Mouse (Mus musculus): Measurements from ENCODE around the gene Tmem81. TPM values are rescaled to one million over a fixed set of nuclear protein-coding genes. Genes with fewer than 3 reads are reported as not detected.

Tmem81 gene
- 0.54 and 0.69 TPM in 2 replicates for polyA plus RNA-seq (2012)

DNA sequence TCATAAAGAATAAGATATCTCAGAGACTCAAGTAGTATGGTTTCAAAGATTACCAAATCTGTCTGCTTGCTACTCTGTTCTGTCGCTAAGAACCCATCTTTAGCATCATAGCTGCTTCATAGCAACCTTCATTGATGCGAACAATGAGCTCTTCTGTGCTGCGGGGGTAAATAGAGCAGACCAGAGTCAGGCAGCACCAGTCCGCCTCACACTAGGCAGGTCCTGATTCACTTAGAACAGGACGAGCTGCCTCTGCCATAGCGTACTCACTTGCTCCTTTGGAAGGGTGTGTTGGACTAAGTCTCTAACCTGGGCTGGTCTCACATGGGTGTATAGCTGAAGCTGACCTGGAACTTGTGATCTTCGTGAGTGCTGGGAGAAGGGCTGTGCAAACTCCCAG, at the start of gene Tmem81:
Tmem81 (plus strand) TSS at position 173 of the 400 bp plus-strand sequence.
- no peak for TF ChIP-seq GATA1 (IDR thresholded peaks at IDR 0.05; ENCODE audit: low read length)

DNA sequence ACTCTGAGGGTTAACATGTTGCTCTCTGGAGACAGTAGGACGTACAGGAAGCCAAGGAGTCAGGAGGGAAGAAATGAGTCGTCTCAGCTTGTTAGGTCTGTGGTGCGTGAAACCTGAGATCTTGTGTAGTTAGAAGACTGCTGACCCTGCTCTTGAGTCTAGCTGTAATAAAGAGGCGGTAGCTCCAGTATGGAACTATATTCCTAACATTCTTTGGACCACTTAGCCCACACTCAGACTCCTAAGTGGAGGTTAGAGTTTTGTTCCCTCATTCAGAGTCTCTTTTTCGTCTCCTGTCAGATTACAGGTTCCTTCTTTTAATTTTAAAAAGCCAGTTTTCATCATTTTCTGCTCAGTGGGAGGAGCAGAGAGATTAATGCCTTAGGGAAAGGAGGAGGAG, 41.4 kb upstream of the Tmem81 start:
- no peak for TF ChIP-seq GATA1 (IDR thresholded peaks at IDR 0.05; ENCODE audit: low read length)

DNA sequence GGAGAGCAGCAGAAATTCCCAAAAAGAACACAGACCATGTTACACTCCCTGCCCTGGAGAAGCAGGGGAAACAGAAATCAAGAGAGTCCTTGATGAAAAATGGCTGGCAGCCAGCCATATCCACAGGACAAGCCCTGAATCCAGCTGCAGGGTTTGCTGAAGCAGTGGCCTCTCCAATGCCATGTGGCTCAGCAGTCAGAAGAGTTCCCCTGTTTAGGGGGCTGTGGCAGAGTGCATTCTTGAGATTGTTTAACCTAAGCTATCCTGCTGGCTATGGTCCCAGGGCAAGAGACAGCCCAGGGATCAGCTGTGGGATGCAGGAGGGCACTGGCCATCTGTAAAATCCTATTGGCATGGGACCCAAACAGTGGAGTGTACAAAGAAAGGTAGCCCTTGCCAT, 37.1 kb upstream of the Tmem81 start:
- no peak for TF ChIP-seq GATA1 (IDR thresholded peaks at IDR 0.05; ENCODE audit: low read length)

DNA sequence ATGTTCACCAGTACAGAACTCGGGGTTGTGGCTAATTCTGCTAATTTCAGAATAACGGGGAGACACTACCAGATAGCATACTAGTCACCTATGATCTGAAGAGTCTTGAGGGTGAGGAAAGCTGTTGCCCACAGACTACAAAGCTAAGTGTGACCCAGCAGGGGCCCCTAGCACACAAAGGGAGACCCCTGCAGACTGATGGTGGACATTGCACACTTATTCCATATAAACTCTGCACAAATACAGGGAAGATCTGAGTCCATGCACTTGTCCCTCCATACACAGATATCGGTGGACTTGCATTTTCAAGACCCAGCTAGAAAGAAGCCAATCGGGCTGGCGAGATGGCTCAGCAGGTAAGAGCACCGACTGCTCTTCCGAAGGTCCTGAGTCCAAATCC, 36.5 kb upstream of the Tmem81 start:
- no peak for TF ChIP-seq GATA1 (IDR thresholded peaks at IDR 0.05; ENCODE audit: low read length)

DNA sequence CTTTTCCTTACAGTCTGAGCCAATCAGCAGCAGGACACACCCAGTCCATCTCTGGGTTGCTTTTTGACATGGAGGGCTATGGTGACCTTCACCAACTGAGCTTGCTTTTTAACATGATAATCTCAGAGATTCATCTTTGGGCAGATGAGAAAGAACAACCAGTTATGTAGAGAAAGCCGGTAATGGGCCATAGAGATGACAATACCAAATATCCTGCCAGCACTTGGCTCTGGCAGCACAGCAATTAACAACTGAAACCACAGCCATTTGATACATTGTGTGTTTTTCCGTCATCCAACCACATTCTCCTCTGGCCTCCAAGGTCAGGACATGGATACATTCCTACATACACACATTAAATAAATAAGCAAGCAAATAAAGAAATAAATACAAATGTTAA, 35.0 kb upstream of the Tmem81 start:
- TF ChIP-seq GATA1 (IDR thresholded peaks at IDR 0.05; ENCODE audit: low read length), result no peak

DNA sequence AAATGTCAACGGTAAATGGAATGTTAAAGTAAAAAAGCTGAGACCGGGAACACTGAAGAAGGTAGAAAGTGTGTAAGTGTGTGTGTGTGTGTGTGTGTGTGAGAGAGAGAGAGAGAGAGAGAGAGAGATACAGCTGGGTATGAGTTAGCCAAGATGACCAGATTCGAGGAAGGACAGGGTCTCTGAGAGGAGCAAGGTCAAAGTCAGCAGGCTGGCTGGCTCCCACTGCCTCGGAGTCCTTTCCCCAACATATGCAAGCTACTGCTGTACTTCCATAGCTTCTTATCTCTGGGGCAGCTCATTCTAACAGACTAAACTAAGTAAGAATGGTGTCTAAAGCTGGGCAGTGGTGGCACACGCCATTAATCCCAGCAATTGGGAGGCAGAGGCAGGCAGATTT, 34.5 kb upstream of the Tmem81 start:
- TF ChIP-seq GATA1 (IDR thresholded peaks at IDR 0.05; ENCODE audit: low read length), result no peak

DNA sequence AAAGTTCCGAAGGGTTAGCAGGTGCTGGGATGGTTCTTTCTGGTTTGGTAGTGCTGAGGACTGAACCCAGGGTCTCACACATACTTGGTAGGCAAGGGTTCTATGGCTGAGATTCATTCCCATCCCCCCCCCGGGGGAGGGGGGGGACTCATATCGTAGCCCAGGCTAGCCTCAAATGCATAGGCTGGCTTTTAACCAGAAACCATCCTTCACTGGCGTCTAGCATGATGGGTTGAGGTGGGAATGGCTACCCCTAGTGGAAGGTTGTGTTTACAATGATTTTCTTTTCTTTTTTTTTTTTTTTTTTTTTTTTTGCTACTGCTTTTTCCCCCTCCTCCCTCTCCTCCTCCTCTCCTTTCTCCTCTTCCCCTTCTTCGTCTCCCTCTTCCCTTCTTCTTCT, 33.5 kb upstream of the Tmem81 start:
- no peak for TF ChIP-seq GATA1 (IDR thresholded peaks at IDR 0.05; ENCODE audit: low read length)

DNA sequence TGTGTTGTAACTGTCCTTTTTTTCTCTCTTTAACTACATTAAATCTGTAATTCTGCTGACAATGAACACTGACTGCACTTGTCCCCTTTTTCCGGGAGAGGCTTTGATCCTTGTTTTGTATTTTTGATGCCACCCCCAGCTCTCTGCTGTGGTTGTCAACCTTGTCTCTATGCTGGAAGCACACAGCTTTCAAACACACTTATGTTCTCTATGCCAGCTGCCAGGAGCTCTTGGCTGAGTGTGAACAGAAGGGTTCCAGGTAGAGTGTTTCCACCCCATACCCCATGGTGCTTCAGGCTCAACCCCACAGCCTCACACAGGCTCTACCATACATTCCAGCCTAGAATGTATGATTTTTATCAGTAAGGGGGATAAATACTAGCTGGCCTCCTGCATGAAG, 31.5 kb upstream of the Tmem81 start:
- TF ChIP-seq GATA1 (IDR thresholded peaks at IDR 0.05; ENCODE audit: low read length), result no peak

DNA sequence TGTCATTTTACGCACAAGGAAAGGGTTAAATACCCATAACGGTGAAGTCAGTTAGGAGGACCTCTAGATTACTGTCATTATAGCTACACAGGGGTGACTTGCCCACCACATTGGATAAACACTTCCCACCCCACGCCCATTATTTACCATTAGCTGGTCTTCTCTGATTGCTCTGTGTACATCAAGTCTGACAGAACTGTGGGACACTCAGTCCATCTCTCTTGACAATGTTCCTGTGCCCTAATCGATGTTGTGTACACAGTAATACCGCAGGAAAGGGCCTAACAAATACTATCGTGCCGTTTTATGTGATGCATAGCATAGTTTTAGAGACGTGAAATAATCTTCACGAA, 29.5 kb upstream of the Tmem81 start:
- TF ChIP-seq GATA1 (IDR thresholded peaks at IDR 0.05; ENCODE audit: low read length), result no peak

DNA sequence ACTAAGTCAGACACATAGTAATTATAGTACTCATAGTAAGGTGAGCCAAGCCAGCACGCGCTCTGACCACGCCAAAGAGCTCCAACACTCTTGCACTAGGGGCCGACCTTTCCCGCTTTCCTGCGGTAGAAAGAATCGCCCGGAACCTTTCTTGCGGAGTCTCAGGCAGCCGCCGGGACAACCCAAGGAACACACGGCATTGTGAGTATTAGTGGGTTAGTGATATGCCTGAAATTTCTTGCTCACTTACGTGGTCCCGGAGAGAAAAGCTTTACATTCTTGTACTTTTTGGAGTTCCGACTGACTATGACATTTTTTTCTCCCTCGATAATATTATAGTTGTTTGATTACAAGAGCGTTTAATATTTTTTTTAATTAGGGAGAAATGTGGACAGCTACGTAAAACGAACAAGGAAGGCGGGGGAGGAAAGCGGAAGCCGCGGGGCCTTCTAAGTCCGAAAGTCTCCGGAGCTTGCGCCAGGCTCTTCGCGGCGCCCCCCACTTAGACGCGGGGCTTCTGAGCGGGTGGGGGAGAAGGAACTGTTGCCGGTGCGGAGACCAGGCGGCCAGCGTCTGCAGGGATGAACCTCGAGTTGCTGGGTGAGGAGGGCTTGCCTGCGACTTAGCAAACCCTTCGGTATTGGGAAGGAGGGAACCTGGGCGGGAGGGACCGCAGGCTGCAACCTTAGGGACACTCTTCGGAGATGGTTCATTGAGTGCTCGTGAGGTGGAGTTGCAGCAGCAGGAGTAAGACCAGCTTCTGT, 28.9 kb upstream of the Tmem81 start, which contains the start of gene Rbbp5:
Rbbp5 (plus strand) TSS at position 438 of the 764 bp plus-strand sequence.
- no peak for TF ChIP-seq GATA1 (IDR thresholded peaks at IDR 0.05; ENCODE audit: low read length)

DNA sequence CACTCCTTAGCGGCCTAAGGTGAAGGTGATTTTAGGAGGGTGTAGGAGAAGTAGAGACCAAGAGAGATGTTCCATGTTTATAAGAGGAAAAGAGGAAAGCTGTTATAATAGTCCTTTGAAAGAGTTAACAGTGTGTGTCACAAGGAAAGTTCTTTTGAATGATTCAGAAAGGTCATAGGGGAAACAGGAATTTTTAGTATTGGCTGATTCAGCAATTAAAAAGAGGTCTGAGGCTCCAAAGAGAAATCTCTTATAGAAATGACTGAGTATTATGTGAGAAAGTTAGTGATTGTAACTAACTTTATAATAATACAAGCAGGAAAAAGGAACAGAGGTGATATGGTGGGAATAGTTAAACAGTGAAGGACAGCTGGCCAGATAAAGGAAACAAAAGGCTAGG, 26.6 kb upstream of the Tmem81 start:
- TF ChIP-seq GATA1 (IDR thresholded peaks at IDR 0.05; ENCODE audit: low read length), result no peak

DNA sequence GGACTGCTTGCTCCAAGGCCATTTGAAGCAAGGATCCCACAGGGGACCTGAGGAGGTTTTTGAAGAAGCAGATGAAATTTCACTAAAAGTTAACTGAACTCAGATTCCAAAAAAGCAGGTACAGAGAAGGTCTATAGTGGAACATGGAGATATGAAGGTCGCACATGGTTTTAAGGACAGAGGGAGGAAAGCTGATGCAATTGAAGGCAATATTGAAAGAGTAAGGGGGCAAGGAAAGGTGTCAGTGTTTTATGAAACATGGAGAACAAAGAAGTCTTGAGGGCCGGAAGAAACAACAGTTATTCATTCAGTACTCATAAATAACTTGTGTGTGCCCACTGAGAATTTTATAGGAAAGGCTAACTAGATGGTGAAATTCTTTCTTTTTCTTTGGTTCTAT, 24.4 kb upstream of the Tmem81 start:
- TF ChIP-seq GATA1 (IDR thresholded peaks at IDR 0.05; ENCODE audit: low read length), result no peak

DNA sequence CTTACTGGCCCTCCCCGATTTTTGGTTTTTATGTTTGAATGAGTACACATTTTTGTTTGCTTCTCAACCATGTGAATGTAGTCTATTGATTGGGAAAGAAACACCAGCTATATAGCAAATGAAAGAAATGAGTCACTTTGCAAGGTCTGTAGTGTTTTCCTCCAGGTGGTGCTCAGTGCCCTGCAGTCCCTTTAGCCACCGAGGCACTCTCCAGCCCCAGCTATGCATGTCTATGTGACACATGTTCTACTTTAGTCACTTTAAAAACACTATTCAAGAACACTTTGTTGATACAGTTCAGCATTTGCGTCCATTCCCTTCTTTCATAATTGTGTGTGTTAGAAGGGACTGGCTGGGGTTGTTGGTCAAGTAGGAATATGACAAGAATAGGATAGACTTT, 22.8 kb upstream of the Tmem81 start:
- no peak for TF ChIP-seq GATA1 (IDR thresholded peaks at IDR 0.05; ENCODE audit: low read length)

DNA sequence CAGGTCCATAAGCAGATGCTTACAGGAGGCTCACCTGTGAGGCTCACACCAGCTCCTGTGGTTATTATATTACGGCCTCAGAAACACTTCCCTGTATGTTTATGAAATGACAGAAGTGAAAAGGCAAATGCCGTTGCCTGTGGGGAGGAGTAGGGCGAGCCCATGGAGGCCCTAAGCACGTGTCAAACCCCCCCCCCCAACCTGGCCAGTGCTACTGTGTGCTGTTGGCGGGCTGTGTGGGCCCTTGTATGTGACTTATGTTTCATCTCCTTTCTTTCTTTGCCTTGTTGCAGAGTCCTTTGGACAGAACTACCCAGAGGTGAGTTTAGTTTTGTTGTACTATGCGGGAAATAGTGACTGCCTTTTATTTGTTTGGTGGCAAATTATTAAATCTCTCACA, 22.3 kb upstream of the Tmem81 start:
- TF ChIP-seq GATA1 (IDR thresholded peaks at IDR 0.05; ENCODE audit: low read length), result no peak

DNA sequence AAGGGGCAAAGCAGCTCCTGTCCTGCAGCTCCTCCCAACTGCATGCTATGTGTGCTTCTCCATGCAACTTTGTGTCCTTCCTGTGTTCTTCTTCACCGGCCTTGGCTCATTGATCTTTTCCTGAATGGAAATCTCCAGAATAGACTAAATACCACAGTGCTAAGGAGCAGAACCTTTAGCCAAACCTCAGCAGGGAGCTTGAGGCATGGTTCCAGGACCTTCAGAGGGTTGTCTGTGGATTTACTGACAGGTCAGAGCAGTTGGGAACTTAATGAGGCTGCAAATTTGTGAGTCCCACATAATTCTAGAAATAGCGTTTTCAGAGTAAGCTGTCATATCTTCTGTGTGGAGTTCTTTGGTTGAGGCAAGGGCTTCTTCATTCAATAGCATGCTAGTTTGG, 5.5 kb upstream of the Tmem81 start:
- no peak for TF ChIP-seq GATA1 (IDR thresholded peaks at IDR 0.05; ENCODE audit: low read length)

DNA sequence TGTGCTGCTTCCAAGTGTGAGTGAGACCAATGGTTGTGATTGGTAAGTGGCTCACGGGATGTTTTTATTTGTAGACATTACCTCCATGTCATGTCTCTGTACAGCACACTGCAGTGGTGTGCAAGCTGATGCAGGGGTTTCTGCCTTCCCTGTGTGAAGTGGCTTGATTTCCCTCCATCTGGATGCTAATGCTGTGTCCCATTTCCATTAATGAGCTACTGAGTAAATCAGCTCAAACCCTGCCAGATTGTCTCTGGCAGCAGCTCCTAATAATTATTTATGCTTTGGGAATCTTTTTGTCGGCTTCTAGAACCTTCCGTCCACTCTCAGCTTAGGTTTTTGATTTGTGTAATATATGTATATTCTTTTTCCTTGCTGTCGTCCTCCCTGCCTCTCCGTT, 875 bp upstream of the Tmem81 start:
- TF ChIP-seq GATA1 (IDR thresholded peaks at IDR 0.05; ENCODE audit: low read length), result no peak

DNA sequence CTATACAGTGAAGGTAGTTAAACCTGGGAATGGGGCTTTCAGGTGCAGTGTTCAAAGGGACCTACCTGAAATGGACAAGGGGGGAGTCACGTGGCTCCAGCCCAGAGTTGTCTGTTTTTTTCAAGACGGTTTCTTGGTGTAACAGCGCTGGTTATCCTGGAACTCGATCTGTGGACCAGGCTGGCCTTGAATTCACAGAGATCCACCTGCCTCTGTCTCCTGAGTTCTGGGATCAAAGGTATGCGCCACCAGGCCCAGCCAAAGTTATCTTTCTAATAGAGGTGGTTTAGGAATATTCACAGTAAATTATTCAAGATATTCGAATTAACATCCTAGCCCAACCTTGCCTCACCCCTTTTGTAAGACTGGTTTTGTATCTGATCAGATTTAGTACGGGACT, 626 bp downstream of the Tmem81 start:
- no peak for TF ChIP-seq GATA1 (IDR thresholded peaks at IDR 0.05; ENCODE audit: low read length)

DNA sequence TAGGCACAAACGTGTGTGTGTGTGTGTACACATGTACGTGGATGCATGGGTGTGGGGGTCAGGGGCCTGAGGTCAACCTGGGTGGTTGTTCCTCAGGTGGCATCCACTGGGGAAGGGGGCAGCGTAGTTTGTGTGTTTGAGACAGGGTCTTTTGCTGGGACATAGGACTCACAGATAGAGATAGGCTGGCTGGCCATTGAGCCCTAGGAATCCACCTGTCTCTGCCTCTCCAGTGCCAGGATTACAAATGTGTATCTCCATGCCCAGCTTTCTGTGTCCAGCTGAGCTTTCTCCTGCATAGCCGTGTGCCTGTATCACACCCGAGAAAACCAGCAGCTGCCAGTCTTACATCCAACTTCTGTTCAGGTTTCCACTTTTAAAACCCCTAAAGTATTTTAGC, 3.7 kb downstream of the Tmem81 start:
- TF ChIP-seq GATA1 (IDR thresholded peaks at IDR 0.05; ENCODE audit: low read length), result no peak
